Mouse (Mus musculus) hindlimb bud, embryonic 11.5 days (tissue): ENCODE data around the gene Slc22a5.
"Not testable (repeated sequence)": the region's sequence is repeated elsewhere in the genome, so short reads cannot be mapped to it uniquely, and the experiment has no call there.

Experiments used
- DNase-seq: peaks from one replicate; pipeline ENCODE4 v3.0.0-alpha.2; 2012; ENCODE audit warnings: low read depth, low spot score; ENCODE audit errors: extremely low spot score

Gene Slc22a5

GRCm38 (mm10) chr11:53889091-53889645 lies 2.3 kb downstream of the Slc22a5 start:
- no peak for DNase-seq

GRCm38 (mm10) chr11:53888242-53888641 lies 3.2 kb downstream of the Slc22a5 start:
- DNase-seq, result no peak

GRCm38 (mm10) chr11:53883287-53883686 lies 8.2 kb downstream of the Slc22a5 start:
- no peak for DNase-seq

- not testable (repeated sequence) for DNase-seq
Measured at GRCm38 (mm10) chr11:53878096-53878495, 13.4 kb downstream of the Slc22a5 start.

- no peak for DNase-seq
Measured at GRCm38 (mm10) chr11:53876488-53876887, 15.0 kb downstream of the Slc22a5 start.

GRCm38 (mm10) chr11:53874706-53875105 lies 16.8 kb downstream of the Slc22a5 start:
- DNase-seq, result no peak

- not testable (repeated sequence) for DNase-seq
Measured at GRCm38 (mm10) chr11:53873909-53874704, 17.4 kb downstream of the Slc22a5 start.

GRCm38 (mm10) chr11:53871786-53872507 lies 19.5 kb downstream of the Slc22a5 start:
- DNase-seq, result no peak

GRCm38 (mm10) chr11:53869172-53869571 lies 22.3 kb downstream of the Slc22a5 start:
- DNase-seq, result no peak

- DNase-seq, result not testable (repeated sequence)
Measured at GRCm38 (mm10) chr11:53868323-53868722, 23.1 kb downstream of the Slc22a5 start.

- not testable (repeated sequence) for DNase-seq
Measured at GRCm38 (mm10) chr11:53864724-53865310, 26.6 kb downstream of the Slc22a5 start.

GRCm38 (mm10) chr11:53860944-53861343 lies 30.5 kb downstream of the Slc22a5 start:
- not testable (repeated sequence) for DNase-seq

GRCm38 (mm10) chr11:53858761-53859580 lies 32.5 kb downstream of the Slc22a5 start, which contains the start of gene Gm12216:
Gene Gm12216 (minus strand): TSS chr11:53859256.
- not testable (repeated sequence) for DNase-seq

GRCm38 (mm10) chr11:53858058-53858760 lies 33.3 kb downstream of the Slc22a5 start:
- DNase-seq, result no peak

- DNase-seq, result no peak
Measured at GRCm38 (mm10) chr11:53853665-53854064, 37.8 kb downstream of the Slc22a5 start.

GRCm38 (mm10) chr11:53851795-53852194 lies 39.7 kb downstream of the Slc22a5 start:
- no peak for DNase-seq

GRCm38 (mm10) chr11:53849588-53850320 lies 41.7 kb downstream of the Slc22a5 start:
- DNase-seq, result no peak

GRCm38 (mm10) chr11:53845680-53846079 lies 45.8 kb downstream of the Slc22a5 start:
- no peak for DNase-seq

- DNase-seq, result no peak
Measured at GRCm38 (mm10) chr11:53843106-53843505, 48.4 kb downstream of the Slc22a5 start.
